Mouse (Mus musculus) cerebellum, postnatal 25 days (tissue): ENCODE data around the gene Zbtb18.

Experiments used
- DNase-seq, 2 experiments: peaks; one replicate each; pipeline ENCODE4 v3.0.0; 2021; ENCODE audit warnings: mixed read lengths in 2 of 2

The Zbtb18 gene

GRCm38 (mm10) chr1:177484280-177484679, 42.1 kb downstream of the Zbtb18 start:
- DNase-seq, result no peak

GRCm38 (mm10) chr1:177484680-177485079, 42.5 kb downstream of the Zbtb18 start:
- DNase-seq, result no peak

- DNase-seq, result no peak
These were observed 47.7 kb downstream of the Zbtb18 start for GRCm38 (mm10) chr1:177489844-177490243.

- DNase-seq, result no peak
These were observed 48.7 kb downstream of the Zbtb18 start for GRCm38 (mm10) chr1:177490808-177491207.

- DNase-seq, result no peak
These were observed 49.1 kb downstream of the Zbtb18 start for GRCm38 (mm10) chr1:177491280-177491679.

- DNase-seq, result no peak
These were observed 52.2 kb downstream of the Zbtb18 start for GRCm38 (mm10) chr1:177494306-177494705.

- DNase-seq, result no peak
These were observed 52.9 kb downstream of the Zbtb18 start for GRCm38 (mm10) chr1:177494913-177495542.
